Mouse (Mus musculus) heart, postnatal 36 days (tissue): ENCODE data around the gene Tmem218. TPM values are rescaled to one million over a fixed set of nuclear protein-coding genes. Genes with fewer than 3 reads are reported as not detected.

Experiments
- DNase-seq, 2 experiments: peaks; one replicate each; pipeline ENCODE4 v3.0.0; 2021 to 2022
- intact Hi-C: fragments of 180-260 bp; cut with DNase I; formaldehyde crosslinking; loops from one replicate; pipeline ENCODE4 v1.15.1; 2025
- total RNA-seq, 2 experiments: library from RNA; stranded (reverse); gene quantifications; 2 replicates each; pipeline ENCODE4 v1.2.3; 2021

Gene Tmem218
- total RNA-seq, 2 experiments from 2014 or later = 6.4 to 7.0 TPM

DNA sequence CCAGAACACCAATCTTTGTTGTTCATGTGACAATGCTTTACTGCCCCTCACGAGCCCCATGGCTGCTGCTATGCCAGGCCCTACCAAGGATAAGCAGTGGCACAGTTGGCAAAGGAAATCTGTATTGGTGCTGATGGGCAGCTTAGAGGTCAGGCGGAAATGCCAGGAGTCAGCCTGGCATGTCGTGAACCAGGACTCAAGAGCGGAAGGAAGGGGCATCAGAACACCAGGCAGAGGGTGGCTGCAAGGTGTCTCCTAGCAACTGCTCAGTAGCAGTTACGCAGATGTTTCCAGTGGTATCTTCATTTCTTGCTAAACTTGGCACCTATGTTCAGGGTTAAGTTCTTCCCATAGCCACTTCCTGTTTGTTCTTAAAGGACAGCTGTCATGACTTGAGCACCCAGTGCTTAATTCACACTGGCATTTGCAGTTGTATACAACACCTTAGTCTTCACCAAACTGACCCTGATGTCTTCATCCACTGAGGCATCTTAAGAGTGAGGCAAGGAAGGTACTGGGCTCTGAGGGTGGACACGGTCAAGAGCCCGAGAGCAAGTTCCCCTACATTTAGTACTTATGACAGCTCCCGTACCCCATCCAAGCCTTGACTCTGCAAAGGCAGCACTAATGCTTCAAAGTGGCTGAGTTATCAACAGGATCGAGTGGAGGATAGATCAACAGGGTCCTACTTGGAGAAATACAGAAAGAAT, 22.6 kb downstream of the Tmem218 start:
- intact Hi-C loops = loop anchor here (1.0 to 2.0 kb wide), 3 partner anchors 260 to 336 kb away; no protein-coding TSS in a partner anchor
- DNase-seq = no peak

- intact Hi-C loops = no loop called here
- no peak for DNase-seq
Observed at GRCm38 (mm10) chr9:37232201-37233195, 24.5 kb downstream of the Tmem218 start.

DNA sequence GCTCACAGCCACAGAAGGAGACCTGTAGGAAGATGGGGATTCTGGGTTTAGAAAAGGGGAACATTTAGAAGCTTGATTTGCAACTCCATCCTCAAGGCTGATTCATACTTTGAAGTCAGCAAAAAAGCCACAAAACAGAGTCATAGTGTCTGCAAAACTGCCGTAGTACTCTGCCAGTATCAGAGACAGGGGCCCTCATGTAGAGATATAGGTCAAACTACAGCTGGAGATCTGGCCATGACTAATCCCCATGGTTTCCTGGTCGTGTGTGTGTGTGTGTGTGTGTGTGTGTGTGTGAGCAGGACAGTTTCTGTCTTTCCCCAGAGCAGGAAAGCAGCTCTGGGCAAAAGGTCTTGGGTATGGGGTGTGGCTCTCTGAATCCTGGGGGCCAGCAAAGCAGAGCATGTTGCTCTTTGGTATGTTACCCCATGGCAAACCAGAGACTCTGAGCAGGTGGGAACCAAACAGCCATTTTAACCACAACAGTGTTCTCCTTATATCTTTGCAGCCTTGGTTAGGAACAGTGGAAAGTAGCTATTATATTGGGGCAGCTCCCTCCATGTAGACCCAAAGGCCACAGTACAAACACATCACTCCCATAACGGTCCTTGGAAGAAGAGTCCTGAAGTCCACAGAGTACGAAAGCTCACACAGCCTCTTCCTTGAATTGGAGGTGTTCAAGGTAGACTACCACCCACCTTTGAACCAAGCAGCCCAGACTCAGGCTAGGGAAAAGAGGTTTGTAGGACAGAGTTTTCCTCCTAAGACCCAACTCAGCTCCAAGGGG, 28.1 kb downstream of the Tmem218 start:
- intact Hi-C loops = no loop called here
- no peak for DNase-seq

DNA sequence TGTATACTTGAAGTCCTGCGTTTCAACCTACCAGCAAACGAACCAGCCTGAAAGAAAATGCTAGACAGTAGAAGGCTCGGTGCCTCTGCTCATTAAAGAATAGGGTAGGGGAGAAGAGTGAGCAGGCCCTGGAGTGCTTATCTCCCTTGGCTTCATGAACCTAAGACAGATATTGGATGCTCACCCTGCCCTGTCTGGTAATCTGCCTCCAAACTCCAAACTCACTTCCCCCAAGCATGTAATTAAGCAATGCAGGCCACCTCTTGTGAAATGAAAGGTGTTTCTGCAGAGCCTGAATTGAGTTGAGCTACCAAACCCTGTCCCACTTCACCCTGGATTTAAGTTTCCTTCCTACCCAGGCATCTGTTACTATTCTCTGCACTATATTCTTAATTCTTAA, 34.7 kb downstream of the Tmem218 start:
- DNase-seq = no peak
- intact Hi-C loops = no loop called here

- DNase-seq = no peak
Observed at GRCm38 (mm10) chr9:37244600-37244999, 36.6 kb downstream of the Tmem218 start.

GRCm38 (mm10) chr9:37245404-37245803, 37.4 kb downstream of the Tmem218 start:
- intact Hi-C loops = no loop called here
- no peak for DNase-seq

More at GRCm38 (mm10) chr9:37244600-37244999, 36.6 kb downstream of the Tmem218 start:
- intact Hi-C loops = no loop called here

- intact Hi-C loops = no loop called here
- no peak for DNase-seq
Observed at GRCm38 (mm10) chr9:37245810-37246209, 37.8 kb downstream of the Tmem218 start.

- intact Hi-C loops = no loop called here
- peak; percentile 29 to 53 for DNase-seq
Observed at GRCm38 (mm10) chr9:37247429-37247828, 39.4 kb downstream of the Tmem218 start.

GRCm38 (mm10) chr9:37248381-37248906, 40.4 kb downstream of the Tmem218 start:
- DNase-seq = no peak
- intact Hi-C loops = no loop called here

- no peak for DNase-seq
- intact Hi-C loops = no loop called here
Observed at GRCm38 (mm10) chr9:37249976-37250375, 42.0 kb downstream of the Tmem218 start.

DNA sequence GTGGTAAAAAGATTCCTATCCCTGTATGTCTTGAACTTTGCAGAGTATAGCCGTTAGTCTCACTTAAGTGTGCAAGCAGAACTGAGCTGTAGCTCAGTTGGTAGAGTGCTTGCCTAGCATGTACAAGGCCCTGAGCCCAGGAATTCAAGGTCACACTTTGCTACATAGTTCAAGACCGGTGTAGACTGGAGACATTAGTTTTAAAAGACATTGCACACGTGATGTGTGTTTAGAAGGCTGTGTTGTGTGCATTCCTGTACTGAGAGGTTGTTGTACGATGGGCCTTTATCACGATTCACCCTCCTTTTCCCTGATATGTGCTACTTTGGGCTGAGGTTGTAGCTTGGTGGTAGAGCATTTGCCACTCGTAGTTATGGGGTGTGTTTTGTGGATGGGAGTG, 42.6 kb downstream of the Tmem218 start:
- DNase-seq = no peak
- intact Hi-C loops = no loop called here

DNA sequence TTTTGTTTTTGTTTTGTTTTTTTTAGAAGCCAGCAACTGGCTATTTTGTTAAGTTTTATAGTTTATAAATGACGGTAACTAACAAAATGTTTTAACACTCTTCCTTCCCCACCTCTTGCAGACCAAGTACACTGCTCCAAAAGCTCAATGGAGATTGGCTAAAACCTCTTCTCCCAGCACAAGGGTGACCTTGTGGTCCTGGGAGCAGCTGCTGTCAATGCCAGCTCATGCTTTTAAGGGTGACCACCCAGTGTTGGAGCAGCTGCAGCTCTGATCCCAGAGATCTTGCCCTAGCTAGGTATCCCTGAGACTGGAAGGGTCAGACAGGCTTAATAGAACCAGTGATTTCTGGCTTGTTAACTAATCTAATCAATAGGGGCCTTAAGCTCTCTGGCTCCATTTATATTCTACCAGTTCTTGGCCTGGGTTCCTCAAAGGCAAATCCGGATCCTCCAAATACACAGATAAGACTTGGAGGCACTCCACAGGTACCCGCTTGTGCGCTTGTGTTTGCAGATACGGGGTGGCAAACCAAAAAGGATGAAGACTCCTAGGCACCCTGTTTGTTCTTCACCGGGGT, 46.6 kb downstream of the Tmem218 start:
- intact Hi-C loops = loop anchor here (5.0 kb wide), 1 partner anchor 73 kb away; no protein-coding TSS in a partner anchor

DNA sequence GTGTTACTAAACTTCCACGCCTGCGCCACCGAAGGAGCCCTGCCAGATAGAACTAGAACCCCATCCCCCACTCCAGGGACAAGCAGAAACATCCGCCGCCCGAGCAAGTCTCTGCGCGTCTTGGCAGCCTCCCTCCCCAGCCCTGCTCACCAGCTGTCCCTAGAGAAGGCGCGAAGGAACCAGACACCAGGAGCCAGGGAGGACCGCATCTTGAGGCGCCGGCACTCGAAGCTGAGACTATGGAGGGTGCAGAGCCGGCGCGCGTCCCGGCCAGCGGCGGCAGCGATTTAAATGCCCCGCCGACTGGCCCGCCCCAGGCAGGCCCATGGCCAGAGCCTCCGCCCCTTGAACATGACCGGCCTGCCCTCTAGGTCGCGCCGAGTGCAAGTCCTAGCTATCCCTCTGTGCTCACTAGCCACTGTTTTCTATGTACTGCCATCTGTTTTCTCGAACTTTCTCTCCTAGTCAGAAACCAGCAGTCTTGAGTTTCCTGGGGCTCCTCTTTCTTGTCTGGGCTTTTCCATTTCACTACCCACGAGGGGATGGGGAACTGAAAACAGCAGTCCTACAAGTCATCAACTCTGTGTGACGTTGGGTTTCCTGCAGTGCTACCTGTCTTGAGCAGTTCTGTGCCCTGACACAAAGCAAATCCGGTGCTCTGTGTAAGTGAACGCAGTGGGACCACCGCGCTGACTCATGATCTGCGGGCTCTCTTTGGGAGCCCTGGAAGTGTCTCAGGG, 47.3 kb downstream of the Tmem218 start, which contains the start of gene Slc37a2:
Gene Slc37a2 (minus strand): TSS at position 590 of the 740 bp plus-strand sequence.
- peak; percentile 60 to 74 for DNase-seq
- intact Hi-C loops = loop anchor here (5.0 kb wide), 1 partner anchor 72 kb away; no protein-coding TSS in a partner anchor

More for the DNA sequence above, 46.6 kb downstream of the Tmem218 start:
- no peak for DNase-seq

DNA sequence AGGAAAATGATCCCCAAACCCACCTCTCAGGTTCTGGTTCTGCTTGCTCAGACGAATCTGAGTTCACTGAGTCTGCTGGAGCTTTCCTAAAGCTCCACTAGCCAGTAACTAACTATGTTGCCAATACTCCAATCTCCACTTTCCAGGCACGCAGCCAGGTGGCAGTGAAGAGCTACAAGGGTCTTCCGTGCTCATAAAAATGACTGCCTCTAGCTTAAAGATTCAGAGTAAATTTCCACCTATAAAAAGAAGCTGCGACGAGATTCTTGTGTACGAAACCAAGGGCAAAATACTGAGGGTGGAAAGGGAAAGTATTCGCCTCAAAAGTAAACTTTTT, 47.8 kb downstream of the Tmem218 start:
- peak; percentile 41 to 54 for DNase-seq
- intact Hi-C loops = loop anchor here (5.0 kb wide), 1 partner anchor 71 kb away; no protein-coding TSS in a partner anchor

GRCm38 (mm10) chr9:37266622-37267021, 58.6 kb downstream of the Tmem218 start:
- DNase-seq = no peak
- intact Hi-C loops = no loop called here
